Mouse (Mus musculus): ENCODE results near the gene Gm20388. TPM values are rescaled to one million over a fixed set of nuclear protein-coding genes. Genes with fewer than 3 reads are reported as not detected.

The Gm20388 gene
- total RNA-seq, 2 experiments from 2014 or later = 6.8 to 7.8 TPM

GRCm38 (mm10) chr8:119913181-119913580 lies 2.5 kb downstream of the Gm20388 start:
- DNase-seq = no peak
- intact Hi-C loops (cut with DNase I) = no loop called here

GRCm38 (mm10) chr8:119914161-119914560 lies 3.5 kb downstream of the Gm20388 start:
- intact Hi-C loops (cut with DNase I) = no loop called here
- DNase-seq = no peak

DNA sequence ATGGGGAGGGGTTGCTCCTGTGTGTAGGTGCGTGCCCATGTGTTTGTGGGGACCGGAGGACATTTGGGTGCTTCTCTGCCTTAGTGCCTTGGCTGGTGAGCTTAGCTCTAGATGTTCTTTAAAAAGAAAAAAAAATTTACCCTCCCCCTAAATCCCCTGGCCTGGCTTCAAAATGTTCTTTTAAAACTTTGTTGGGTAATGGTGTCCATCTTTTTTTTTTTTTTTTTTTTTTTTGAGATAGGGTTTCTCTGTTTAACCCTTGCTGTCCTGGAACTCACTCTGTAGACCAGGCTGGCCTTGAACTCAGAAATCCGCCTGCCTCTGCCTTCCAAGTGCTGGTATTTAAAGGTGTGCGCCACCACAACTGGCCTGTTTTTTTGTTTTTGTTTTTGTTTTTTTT lies 4.7 kb downstream of the Gm20388 start:
- intact Hi-C loops (cut with DNase I) = no loop called here
- DNase-seq = no peak

DNA sequence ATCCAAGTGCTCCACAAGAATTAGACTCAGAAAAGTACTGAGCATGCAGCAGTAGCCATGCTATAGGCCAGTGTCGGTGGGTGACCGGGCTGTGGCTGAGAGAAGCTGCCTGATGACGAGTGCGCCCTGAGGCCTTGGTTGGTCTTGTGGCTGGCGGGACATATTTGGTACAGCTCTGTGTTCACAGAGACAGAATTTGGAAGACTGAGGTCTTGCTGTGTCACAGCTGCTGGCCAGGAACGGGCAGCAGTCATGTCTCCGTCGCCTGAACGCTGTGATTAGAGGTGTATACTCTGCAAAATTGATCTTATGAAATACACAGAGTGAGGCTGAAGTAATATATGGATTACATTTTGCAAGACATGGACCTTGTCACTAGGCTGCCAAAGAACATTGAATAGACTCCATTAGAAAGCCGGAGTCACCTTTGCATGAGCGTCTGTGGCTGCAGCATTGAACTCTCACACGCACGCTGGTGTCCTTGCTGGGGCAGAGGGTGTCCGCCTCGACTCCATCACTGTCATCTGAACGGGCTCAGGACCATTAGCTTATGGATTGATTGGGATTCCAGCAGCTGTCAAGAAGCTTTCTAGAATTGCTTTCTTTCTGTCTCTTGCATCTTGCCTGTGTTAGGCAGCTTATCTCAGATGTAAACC lies 5.7 kb downstream of the Gm20388 start:
- intact Hi-C loops (cut with DNase I) = no loop called here
- DNase-seq = no peak

GRCm38 (mm10) chr8:119917415-119917814 lies 6.8 kb downstream of the Gm20388 start:
- DNase-seq = no peak
- intact Hi-C loops (cut with DNase I) = no loop called here

DNA sequence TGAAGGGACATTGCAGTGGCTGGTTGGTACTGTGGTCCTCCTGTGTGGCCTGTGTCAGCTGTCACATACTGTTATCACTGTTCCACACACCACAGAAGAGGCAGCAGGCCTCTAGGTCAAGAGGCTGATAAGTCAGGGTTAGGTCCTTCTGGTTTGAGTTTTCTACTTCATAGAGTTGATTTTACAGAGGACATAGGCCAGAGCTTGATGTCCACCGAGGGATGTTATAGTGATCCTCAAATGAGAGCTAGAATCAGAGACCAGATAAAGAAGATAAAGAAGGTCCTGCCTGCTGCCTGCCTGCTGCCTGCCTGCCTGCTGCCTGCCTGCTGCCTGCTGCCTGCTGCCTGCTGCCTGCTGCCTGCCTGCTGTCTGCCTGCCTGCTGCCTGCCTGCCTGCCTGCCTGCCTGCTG lies 7.5 kb downstream of the Gm20388 start:
- intact Hi-C loops (cut with DNase I) = no loop called here
- DNase-seq = no peak

DNA sequence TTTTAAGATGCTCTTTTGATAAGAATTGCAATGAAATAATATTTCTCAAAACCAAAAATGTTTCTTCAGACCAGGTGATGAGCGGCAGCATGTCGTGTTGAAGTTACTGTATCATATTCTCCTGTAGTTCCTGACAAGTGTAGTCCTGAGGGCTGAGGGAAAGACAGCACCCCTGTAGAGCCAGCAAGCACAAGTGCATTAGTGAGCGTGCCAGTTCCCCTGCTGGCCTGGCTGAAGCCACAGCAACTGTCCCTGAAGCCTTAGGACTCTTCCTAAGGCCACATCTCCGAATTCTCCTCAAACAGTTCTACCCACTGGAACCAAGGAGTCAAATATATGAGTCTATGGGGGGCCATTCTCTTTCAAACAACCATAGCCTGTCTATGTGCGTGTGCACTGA lies 12.6 kb downstream of the Gm20388 start:
- no peak for DNase-seq
- intact Hi-C loops (cut with DNase I) = no loop called here

DNA sequence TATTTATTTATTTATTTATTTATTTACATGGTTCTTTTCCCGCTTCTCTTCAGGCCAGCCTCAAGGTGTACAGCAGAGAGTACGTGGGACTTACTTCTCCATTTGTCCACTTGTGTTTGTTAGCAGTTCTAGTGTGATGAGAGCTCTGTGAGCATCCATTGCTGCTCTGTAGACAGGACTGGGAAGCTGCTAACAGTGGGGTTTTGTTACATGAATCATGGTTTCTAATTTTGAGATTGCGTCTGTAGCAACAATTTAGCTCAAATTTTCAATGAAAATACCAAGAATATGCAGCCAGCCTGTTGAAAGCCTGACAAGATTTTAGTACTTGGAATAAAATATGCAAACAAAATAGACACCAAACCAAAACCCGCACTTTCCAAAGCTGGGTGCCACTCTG lies 14.8 kb downstream of the Gm20388 start:
- intact Hi-C loops (cut with DNase I) = no loop called here
- no peak for DNase-seq

GRCm38 (mm10) chr8:119926474-119926873 lies 15.8 kb downstream of the Gm20388 start:
- no peak for DNase-seq
- intact Hi-C loops (cut with DNase I) = loop anchor here (2.0 kb wide), 1 partner anchor 144 kb away; no protein-coding TSS in a partner anchor

GRCm38 (mm10) chr8:119927422-119928092 lies 16.9 kb downstream of the Gm20388 start:
- no peak for DNase-seq
- intact Hi-C loops (cut with DNase I) = loop anchor here (2.0 kb wide), 1 partner anchor 145 kb away; no protein-coding TSS in a partner anchor

DNA sequence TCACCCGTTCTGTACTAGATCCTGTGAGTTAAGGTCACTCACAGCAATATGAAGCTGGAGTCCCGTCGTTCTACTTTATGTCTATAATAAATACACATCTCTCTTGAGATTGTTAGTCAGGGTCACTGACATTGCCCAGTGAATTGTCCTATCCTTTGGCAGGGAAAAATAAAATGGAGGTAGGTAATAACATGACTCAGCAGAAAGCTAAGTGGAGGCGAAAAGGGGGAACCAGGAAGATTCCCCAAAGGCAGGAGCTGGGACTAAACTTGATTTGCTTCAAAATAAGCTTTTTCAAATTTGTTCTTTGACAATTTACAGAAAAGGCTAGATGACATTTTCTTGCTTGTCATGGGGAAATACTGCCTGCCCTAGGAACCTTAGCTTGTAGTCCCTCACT lies 20.7 kb downstream of the Gm20388 start:
- DNase-seq = no peak
- intact Hi-C loops (cut with DNase I) = loop anchor here (10.0 kb wide), 1 partner anchor 237 kb away; no protein-coding TSS in a partner anchor

GRCm38 (mm10) chr8:119933681-119934080 lies 23.0 kb downstream of the Gm20388 start:
- intact Hi-C loops (cut with DNase I) = loop anchor here (10.0 kb wide), 1 partner anchor 239 kb away; no protein-coding TSS in a partner anchor
- DNase-seq = no peak

DNA sequence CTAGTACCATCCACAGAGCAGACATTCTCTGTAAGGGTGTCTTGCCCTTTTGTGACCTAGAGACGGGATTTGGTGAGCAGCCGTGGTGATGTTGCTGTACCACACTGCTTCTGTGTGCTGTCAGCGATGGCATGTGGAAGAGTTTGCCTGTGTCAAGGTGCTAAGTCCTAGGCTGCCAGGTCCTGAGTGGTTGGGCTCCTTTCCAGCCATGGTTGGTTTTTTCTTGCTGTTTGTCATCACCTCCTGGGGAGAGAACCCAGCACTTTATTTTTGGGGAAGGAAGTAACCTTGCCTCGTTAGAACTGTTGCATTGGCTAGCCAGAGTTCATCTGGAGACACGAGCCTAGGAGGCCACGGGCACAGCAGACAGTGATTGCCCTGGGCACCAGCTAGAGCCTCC lies 24.9 kb downstream of the Gm20388 start:
- intact Hi-C loops (cut with DNase I) = loop anchor here (10.0 kb wide), 1 partner anchor 241 kb away; no protein-coding TSS in a partner anchor
- DNase-seq = no peak

DNA sequence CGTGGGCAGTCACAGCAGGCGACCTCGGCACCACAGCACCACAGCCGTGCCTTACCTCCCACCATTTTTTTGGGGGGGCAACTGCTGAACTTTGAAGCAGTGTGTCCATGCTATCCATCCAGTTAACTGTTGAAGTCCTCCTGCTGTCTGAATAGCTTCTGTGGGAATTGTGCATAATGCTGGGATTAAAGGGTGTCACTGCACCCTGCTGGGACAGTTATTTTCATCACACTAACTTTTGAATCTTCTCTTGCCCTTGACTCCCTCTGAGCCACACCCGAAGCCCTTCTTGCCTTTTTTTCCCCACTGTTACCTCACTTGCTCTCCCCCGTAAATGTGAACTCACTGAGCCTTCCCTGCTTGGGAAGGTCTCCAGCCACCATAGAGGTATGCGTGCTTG lies 27.8 kb downstream of the Gm20388 start:
- intact Hi-C loops (cut with DNase I) = loop anchor here (10.0 kb wide), 1 partner anchor 244 kb away; no protein-coding TSS in a partner anchor
- no peak for DNase-seq

DNA sequence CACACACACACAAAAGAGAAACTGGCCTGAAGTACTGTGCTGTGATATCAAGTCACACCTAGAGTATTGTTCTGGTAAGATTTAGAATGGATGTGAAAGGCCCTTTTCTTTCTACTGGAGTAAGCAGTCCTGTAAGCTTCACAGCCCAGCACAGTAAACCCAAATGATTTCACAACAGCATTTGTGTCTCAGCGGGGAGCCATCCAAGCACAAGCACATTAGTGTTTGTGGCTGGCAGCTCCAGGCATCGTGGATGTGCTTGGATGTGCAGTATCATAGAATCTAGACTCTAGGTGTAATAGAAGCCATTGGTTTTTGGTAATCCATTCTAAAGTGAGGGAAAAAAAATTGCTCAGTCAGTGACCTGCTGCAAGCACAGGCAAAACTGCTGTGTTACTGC lies 28.7 kb downstream of the Gm20388 start:
- intact Hi-C loops (cut with DNase I) = loop anchor here (10.0 kb wide), 1 partner anchor 245 kb away; no protein-coding TSS in a partner anchor
- no peak for DNase-seq

DNA sequence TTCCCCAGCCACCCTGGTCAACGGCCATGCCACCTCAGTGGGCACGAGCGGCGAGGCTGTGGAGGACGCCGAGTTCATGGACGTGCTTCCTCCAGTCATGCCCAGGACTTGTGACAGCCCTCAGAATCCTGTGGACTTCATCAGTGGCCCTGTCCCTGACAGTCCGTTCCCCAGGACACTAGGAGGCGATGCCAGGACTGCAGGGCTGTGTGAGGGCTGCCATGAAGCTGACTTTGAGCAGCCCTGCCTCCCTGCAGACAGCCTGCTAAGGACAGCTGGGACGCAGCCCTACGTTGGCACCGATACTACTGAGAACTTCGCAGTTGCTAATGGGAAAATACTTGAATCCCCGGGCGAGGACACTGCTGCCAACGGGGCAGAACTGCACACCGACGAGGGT lies 30.8 kb downstream of the Gm20388 start:
- no peak for DNase-seq
- intact Hi-C loops (cut with DNase I) = no loop called here

- intact Hi-C loops (cut with DNase I) = loop anchor here (1.0 kb wide), 1 partner anchor 135 kb away; no protein-coding TSS in a partner anchor
Observed at GRCm38 (mm10) chr8:119943616-119944015, 33.0 kb downstream of the Gm20388 start.

DNA sequence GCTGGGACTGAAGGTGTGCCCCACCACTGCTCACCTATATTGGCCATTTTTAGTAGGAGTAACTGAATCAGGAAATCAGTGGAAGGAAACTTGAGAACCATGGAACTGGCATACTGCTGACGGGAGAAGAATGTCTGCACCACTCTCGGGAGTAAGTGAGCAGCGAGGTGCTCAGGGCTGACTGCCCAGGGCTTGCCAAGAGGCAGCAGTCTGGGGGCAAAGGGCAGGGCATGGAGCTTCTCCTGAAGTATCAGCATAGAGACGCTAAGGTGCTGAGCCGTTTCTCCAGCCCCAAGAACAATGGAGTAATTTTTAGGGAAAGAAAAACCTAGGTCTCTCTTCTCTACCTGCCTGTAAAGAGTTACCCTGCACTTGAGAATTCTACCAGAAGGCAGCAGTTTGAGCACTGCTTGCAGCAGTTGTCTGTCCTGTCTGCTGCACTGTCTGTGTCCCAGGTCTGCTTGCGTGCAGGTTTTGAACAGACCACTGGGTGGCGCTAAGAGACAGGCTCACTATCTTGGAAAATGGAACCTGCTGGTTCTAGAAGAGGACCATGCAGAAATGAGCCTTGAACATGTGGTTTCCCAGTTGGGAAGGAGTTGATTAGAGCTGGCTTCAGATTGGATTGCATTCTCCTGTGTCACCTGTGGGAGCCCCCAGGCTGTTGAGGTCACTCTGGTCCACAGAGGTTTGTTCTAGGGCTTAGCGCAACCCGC lies 33.6 kb downstream of the Gm20388 start:
- DNase-seq = peak; percentile 71 to 75
- intact Hi-C loops (cut with DNase I) = loop anchor here (1.0 kb wide), 1 partner anchor 134 kb away; no protein-coding TSS in a partner anchor

More at GRCm38 (mm10) chr8:119943616-119944015, 33.0 kb downstream of the Gm20388 start:
- no peak for DNase-seq

- intact Hi-C loops (cut with DNase I) = loop anchor here (5.0 kb wide), 1 partner anchor 36 kb away; no protein-coding TSS in a partner anchor
- DNase-seq = no peak
Observed at GRCm38 (mm10) chr8:119946326-119946865, 35.8 kb downstream of the Gm20388 start.

GRCm38 (mm10) chr8:119947653-119948052 lies 37.0 kb downstream of the Gm20388 start:
- no peak for DNase-seq
- intact Hi-C loops (cut with DNase I) = loop anchor here (5.0 kb wide), 1 partner anchor 35 kb away; no protein-coding TSS in a partner anchor
